Mouse (Mus musculus) ovary, postnatal 10 days (tissue): ENCODE results near the gene Numb.
"Not testable (repeated sequence)": the region's sequence is repeated elsewhere in the genome, so short reads cannot be mapped to it uniquely, and the experiment has no call there.

Experiments used
- DNase-seq: peaks from one replicate; pipeline ENCODE4 v3.0.0; 2022; ENCODE audit warnings: low spot score

The Numb gene

GRCm38 (mm10) chr12:83922724-83923485, 1.2 kb upstream of the Numb start:
- DNase-seq: no peak

- no peak for DNase-seq
Measured at GRCm38 (mm10) chr12:83920721-83921441, 853 bp downstream of the Numb start.

DNA sequence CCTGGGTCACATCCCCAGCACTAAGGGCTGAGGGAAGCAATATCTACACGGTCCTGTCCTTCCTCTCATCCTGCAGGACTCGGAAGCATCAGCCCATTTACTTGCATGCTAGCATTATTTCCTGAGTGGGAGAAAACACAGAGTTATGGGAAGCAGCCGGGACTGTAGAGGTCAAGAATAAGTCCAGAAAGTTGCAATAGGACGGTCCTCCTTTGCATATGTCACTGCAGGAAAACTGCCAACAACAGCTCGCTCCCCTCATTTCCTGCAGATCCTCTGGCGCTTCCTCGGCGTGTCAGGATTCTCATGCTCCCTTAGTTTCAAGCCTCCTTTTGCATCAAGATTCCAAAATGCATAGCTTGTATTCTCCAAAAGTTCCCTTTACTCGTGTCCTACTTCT, 4.8 kb downstream of the Numb start:
- no peak for DNase-seq

- DNase-seq: no peak
Measured at GRCm38 (mm10) chr12:83914797-83915196, 6.9 kb downstream of the Numb start.

DNA sequence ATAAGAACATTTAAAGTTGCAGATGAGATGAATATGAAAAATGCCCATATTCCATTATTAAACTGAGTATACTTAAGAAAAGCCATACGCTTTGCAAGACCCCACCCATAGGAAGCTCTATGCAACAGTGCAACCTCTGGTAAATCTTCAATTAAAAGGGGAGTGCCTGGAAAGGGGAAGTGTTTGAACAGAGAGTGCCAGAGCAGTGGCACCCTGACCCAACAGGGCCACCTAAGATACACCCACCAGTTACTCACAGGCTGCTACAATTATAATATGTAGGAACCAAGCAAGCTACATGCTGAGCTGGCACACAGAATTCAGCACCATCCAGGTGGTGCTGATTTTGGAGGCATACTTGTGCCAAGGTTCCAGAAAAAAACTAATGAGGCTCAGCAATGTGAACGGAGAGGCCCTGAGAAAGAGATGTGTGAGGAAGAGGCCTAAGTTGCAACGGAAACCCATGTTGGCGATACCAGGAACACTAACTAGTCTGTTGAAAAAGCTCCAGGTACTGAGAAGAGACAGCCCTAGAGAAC, 7.5 kb downstream of the Numb start:
- DNase-seq: no peak

DNA sequence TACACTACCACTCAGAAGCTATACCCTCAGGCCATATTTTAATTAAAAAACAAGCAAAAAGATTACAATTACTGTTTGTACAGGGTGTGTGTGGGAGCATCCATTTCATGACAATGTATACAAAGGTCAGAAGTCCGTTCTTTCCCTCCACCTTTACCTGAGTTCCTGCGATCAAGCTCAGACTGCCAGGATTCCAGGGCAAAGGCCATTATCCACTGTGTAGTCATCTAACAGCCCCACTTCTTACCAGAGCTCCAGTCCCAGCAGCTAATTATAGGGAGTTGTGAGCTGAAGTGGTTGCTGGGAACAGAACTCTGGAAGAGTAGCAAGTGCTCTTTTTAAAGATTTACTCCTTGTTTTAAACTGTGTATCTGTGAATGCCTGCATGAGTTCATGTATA, 11.3 kb downstream of the Numb start:
- DNase-seq: no peak

DNA sequence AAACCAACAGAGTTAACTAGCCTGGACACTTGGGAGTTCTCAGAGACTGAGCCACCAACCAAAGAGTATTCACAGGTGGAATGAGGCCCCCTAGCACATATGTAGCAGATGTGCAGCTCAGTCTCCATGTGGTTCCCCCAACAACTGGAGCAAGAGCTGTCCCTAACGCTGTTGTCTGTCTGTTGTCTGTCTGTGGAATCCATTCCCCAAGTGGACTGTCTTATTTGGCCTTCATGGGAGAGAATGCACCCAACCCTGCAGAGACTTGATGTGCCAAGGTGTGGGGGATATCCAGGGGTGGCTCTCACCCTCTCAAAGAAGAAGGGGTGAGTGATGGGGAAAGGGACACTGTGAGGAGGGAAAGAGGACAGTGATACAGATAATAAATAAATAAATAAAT, 28.8 kb downstream of the Numb start:
- DNase-seq: no peak

DNA sequence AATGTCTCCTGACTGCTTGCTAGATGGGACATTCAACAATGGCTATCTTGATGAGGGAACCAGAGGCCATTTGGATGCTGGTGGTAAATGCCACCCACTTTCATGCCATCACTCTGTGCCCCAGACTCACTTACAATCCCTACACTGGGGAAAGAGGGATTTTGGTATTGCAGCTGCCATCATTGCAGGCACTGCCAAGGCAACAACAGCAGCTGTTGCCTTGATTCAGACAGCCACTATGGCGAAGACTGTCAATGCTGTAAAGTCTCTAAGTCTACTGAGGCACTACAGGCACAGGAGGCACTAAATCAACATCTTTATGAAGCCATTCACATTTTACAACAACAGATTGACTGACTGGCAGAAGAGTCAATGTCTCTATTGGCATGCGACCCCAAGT, 30.5 kb downstream of the Numb start:
- no peak for DNase-seq

DNA sequence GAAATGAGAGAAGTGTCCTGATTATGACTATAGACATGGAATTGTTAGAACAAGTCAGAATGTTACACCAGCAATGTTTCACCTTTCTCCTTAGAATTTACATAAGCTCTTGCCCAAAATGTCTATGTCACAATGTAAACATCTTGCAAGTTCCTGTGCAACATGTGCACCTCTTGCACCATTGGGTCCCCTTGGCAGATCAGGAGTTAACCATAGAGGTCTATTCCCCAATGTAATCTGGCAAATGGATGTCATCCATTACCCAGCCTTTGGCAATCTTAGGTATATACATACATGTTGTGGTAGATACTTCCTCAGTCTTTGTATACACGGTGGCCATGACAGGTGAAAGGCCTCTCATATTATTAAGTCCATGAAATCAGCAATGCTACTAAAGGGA, 32.6 kb downstream of the Numb start:
- no peak for DNase-seq

GRCm38 (mm10) chr12:83885516-83886285, 36.0 kb downstream of the Numb start:
- DNase-seq: no peak

GRCm38 (mm10) chr12:83885065-83885464, 36.7 kb downstream of the Numb start:
- not testable (repeated sequence) for DNase-seq

DNA sequence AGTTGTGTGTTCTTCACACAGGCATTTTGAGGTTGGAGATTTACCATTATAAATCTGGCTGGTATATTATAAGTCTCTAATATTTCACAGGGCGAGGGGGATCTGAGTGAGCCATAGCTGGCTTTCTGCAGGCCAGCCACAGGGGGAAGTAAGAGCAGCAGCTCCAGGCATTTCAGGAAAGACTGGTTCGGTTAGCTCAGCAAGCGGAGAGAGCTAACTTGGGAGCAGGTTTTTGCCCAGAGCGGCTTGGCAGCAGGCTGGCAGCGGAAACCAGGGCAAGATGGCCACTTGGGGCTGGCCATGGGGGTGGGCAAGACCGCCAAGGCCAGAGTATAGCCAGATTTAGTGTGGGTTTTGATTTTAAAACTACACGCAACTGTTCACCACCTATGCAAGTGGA, 39.2 kb downstream of the Numb start:
- no peak for DNase-seq

GRCm38 (mm10) chr12:83882088-83882487, 39.6 kb downstream of the Numb start:
- DNase-seq: no peak

- no peak for DNase-seq
Measured at GRCm38 (mm10) chr12:83880913-83881312, 40.8 kb downstream of the Numb start.

GRCm38 (mm10) chr12:83875097-83875496, 46.6 kb downstream of the Numb start:
- DNase-seq: no peak

DNA sequence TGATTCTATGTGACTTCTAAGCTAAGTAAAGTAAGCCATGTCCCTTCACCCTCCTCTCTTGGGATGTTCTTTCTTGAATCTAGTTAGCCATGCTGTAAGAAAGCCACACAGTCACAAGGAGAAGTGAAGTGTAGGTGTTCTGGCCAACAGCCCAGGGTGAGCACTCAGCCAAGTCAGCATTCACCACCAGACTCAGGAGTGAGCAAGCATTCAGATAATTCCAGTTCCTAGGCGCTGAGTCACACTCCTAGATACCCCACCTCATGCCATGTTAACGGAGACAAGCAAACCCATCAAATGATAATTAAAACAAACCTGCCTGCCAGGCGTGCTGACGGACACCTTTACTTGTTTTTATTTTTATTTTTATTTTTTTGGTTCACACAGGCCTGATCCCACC, 47.1 kb downstream of the Numb start:
- DNase-seq: no peak

DNA sequence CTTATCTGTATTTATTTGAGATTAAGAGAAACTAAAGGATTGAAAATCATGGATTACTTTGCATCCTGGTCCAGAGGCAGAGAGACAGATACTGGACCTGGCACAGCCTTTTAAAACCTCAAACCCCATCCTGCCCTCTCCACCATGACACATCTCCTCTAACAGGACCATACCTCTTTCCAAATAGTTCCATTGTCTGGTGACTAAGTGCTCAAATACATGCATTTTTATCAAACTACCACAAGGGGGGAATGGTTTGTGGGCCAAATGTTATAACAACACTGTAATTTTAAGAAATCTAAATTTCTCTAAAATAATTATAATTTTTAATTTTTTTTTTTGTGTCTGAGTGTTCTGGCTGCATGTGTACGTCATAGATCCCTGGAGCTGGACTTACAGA, 57.2 kb downstream of the Numb start:
- DNase-seq: no peak

- no peak for DNase-seq
Measured at GRCm38 (mm10) chr12:83861880-83862279, 59.9 kb downstream of the Numb start.

DNA sequence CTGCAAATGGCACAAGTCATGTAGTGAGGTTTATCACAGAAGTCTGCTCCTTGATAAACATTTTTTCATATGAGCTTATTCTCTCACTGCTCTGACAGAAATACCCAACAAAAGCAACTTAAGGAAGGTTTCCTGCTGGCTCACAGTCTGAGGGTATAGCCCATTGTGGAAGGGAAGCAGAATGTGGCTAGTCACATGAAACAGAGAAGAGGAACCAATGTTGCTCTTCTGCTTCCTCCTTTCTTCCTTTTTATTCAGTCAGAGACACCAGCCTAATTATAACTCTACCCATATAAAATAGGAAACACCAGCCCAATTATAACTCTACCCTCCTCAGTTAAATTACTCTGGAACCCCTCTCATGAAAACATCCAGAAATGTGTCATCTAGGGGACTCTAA, 61.0 kb downstream of the Numb start:
- no peak for DNase-seq

- no peak for DNase-seq
Measured at GRCm38 (mm10) chr12:83858052-83858451, 63.7 kb downstream of the Numb start.

DNA sequence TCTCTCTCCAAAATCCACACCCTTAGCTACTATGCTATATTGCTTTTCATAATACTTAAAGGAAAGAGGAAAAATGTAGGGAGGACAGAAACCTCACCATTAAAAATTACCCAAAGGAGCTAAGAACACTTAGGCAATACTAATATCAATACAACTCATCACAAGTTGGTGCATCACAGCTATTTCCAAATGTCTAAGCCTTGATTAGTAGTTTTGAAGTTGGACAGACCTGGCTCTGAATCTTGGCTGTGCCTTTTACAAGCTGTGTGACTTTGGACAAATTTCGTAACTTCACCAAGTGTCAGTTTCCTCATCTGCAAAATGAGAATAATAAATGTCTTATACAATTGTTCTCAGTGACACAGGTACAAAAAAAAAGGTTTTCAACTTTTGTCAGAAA, 66.5 kb downstream of the Numb start:
- no peak for DNase-seq

DNA sequence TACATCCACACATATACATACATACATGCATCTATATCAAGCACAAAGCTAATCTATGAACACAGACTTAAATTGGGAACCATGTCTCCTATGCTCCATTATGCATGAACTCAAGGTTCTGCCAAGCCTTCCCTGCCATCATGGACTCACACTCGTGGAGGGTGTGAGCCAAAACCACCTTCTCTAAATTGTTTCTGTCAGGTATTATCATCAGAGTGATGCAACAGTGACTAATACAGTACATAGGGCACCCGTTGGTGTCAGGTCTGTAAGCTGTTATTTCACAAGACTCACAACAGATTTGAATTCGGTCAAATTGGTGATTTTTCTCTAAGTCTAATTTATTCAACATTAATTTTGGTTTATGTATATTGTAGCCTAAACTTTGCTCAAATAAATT, 67.5 kb downstream of the Numb start:
- no peak for DNase-seq
